Mouse (Mus musculus): ENCODE results near the gene Dusp13.

Dusp13 gene

GRCm38 (mm10) chr14:21703255-21703654 lies 47.7 kb downstream of the Dusp13 start:
- no peak for DNase-seq (ENCODE audit: low spot score)

- DNase-seq (ENCODE audit: low spot score): no peak
Measured at GRCm38 (mm10) chr14:21702691-21703090, 48.3 kb downstream of the Dusp13 start.

- DNase-seq (ENCODE audit: low spot score): no peak
Measured at GRCm38 (mm10) chr14:21696186-21696830, 54.7 kb downstream of the Dusp13 start.

DNA sequence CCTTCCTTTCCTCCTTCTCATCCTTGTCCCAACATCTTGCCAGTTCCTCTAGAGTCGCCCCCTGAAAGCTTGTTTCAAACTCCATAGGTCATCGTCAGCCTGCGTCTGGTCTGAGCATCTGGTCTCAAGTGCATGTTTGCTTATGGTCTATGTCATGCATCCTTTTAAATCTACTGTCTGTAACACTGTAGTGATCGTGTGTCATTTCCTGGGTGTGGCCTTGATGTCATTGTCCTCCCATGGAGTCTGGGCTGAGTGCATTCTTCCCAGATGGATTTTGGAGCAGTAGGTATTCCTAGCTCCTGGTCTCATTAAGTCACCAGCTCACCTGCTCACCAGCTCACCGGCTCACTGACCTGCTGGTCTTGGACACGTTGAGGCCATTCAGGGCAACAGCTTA lies 56.0 kb downstream of the Dusp13 start:
- DNase-seq (ENCODE audit: low spot score): no peak

DNA sequence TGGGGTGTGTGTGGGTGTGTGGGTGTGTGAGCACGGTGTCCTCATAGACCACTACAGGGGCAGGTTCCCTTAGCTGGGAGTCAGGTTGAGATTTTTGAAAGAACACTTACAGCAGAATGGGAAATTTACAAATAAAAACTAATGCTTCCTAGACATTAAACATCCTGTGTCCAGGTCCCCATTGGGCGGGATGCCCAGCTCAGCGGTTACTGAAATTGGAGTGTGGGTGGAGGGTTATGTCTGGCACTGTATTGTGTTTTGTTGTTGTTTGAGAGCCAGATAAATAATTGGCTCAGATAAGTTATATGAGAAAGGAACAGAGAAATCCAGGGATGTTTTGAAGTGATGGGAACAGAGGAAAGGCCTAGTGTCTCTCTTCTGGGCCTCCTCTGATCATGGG lies 59.9 kb downstream of the Dusp13 start:
- no peak for DNase-seq (ENCODE audit: low spot score)

- no peak for DNase-seq (ENCODE audit: low spot score)
Measured at GRCm38 (mm10) chr14:21686376-21687279, 64.4 kb downstream of the Dusp13 start.

DNA sequence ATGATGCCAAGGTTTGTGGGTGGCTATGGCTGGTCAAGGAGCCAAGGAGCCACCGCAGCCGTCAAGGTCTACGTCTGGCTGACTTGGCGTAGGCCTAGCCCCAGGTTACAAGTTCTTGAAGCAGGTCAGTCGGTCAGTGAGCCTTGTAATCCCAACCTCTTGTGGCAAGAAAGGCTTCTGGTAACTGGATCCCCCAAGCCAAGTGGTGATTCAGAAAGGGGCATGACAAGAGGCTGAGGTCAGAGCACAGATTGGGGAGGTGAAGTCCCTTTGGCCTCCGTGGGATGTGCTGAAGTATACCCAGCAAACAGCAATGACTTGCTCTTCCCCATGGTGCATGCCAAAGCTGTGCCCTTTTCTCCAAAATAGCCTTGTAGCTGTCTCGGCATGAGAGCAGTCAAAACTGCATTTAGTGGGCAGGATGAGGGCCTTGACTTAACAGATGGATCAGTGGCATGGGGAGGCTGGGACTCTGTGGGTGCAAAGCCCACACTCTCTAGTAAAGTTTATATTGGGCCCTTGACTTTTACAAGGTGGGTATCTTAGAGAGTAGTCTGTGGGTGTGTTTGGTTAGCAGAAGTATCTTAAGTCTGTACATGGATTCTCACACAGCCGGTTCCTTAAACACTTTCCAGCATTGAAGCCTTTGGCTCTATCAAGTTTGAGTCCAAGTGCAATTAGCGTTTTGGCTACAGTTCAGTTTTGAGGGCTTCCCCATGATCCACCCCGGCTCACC lies 65.4 kb downstream of the Dusp13 start:
- DNase-seq (ENCODE audit: low spot score): no peak

- DNase-seq (ENCODE audit: low spot score): no peak
Measured at GRCm38 (mm10) chr14:21683834-21684233, 67.1 kb downstream of the Dusp13 start.
